Mouse (Mus musculus): ENCODE data around the gene Sfxn3. TPM values are rescaled to one million over a fixed set of nuclear protein-coding genes. Genes with fewer than 3 reads are reported as not detected.

Gene Sfxn3
- 10 to 100 TPM; 70.9 to 72.4 TPM for total RNA-seq (2021)
- long read RNA-seq, experiment 1, transcript Sfxn3-201 (11 exons, 2,867 nt): major isoform, 20 of 34 reads
- long read RNA-seq, experiment 1, partial matches to known transcripts: 10 of 34 reads
- long read RNA-seq, experiment 1, other reads (novel, unspliced or antisense): 4 of 34 reads
- long read RNA-seq, experiment 2, transcript Sfxn3-201 (11 exons, 2,867 nt): major isoform, 19 of 50 reads
- long read RNA-seq, experiment 2, partial matches to known transcripts: 26 of 50 reads
- long read RNA-seq, experiment 2, other reads (novel, unspliced or antisense): 5 of 50 reads

GRCm38 (mm10) chr19:45047417-45047934 is at the start of gene Sfxn3:
TSS of gene Sfxn3 (plus strand) at chr19:45047503.
- peak; percentile 80 to 90 for DNase-seq (ENCODE audit: low spot score in 2 of 2)

- no peak for DNase-seq (ENCODE audit: low spot score in 2 of 2)
Measured at GRCm38 (mm10) chr19:44997786-44998185, 49.5 kb upstream of the Sfxn3 start.

DNA sequence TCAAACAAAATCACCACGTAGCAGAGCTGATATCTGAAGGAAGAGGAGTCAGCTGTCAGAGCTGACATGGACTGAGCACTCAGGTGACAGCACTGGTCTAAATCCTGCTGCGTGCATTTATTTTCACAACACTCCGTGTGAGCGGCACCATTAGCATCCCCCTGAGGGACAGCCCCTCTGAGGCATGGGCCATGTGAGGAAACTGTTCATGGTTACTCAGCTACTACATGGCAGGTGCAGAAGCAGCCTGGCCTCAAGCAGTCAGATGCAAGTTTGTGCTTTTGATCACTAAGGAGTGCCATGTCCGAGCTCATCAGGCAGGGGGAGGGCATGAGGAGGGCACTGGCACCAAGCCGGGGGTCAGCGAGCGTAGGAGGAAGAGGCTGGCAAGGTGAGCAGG is 47.7 kb upstream of the Sfxn3 start:
- DNase-seq (ENCODE audit: low spot score in 2 of 2): no peak

DNA sequence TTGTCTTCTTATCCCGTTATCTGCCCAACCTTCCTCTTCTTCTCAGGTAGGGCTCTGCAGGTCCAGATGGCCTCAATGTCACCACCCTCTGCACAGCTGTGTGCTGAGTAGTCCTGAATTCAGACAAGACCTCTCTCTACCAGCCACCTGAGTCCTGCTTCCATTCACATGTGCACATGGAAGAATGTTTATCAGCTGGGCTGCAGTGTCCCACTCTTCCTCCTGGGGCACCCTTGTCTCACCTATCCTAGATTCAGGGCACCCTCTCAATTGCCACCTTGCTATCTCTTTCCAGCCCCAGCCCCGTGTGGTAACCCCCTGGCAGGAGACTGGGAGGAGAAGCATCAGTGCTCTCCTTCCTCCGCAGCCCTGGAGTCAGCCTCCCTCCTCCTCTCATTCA is 45.0 kb upstream of the Sfxn3 start:
- no peak for DNase-seq (ENCODE audit: low spot score in 2 of 2)

GRCm38 (mm10) chr19:45003740-45004516 is 43.4 kb upstream of the Sfxn3 start:
- no peak for DNase-seq (ENCODE audit: low spot score in 2 of 2)

DNA sequence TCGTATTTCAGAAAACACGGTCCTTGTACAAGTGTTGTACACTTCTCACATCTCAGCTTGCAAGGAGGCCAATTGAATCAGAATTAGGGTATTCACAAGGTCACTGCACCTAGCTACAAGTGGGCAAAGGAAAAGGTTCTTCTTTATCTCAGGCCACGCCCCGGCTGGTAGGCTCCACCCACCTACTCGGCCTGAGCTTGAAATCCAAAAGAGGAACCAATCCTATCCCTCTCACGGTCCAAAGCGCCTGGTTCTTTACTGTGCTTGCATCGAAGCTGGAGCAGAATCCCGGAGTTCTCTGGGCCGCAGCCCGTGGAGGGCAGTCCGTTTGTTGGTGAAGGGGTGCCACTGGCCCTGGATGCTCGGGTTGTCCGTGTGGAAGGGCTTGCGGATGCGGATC is 41.9 kb upstream of the Sfxn3 start, which contains the start of gene Twnk:
TSS of gene Twnk (plus strand) at position 220 of the 400 bp plus-strand sequence.
- no peak for DNase-seq (ENCODE audit: low spot score in 2 of 2)

DNA sequence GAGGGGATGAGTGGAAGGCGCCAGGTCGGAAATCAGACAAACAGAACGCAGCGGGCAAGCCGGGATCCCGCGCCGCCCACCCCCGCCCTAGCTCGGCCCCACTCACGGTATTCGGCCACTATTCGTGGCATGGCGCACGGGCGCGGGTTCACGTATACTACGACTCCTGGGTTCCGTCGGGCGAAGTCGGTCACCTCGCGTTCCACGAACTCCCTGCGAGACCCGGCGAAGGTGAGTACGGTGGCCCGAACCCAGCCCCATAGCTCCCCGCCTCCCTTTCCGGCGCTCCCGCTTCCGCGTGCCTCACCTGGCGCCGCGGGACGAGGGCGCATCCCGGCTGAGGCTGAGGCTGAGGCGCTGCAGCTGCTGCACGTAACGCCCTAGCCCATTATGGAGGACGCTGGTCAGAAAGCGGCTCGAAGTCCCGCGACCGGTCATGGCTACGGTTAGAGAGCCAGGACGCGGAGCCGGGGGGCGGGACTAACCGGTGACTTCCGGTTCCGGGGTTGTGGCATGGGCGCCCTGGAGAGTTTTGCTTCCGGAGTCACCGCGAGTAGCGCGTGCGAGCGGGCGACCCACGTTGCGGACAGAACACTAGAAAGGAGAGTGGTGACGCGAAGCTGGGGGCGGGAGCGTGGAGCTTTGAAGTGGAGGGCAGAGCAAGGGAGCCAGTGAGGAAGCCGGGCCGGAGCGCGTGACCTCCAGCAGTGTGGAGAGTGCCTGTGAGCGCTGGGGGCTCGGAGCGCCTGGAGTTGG is 41.2 kb upstream of the Sfxn3 start, which contains the start of gene Mrpl43:
TSS of gene Mrpl43 (minus strand) at position 486 of the 756 bp plus-strand sequence.
- peak; percentile 94 to 96 for DNase-seq (ENCODE audit: low spot score in 2 of 2)

GRCm38 (mm10) chr19:45007021-45007420 is 40.3 kb upstream of the Sfxn3 start:
- no peak for DNase-seq (ENCODE audit: low spot score in 2 of 2)

DNA sequence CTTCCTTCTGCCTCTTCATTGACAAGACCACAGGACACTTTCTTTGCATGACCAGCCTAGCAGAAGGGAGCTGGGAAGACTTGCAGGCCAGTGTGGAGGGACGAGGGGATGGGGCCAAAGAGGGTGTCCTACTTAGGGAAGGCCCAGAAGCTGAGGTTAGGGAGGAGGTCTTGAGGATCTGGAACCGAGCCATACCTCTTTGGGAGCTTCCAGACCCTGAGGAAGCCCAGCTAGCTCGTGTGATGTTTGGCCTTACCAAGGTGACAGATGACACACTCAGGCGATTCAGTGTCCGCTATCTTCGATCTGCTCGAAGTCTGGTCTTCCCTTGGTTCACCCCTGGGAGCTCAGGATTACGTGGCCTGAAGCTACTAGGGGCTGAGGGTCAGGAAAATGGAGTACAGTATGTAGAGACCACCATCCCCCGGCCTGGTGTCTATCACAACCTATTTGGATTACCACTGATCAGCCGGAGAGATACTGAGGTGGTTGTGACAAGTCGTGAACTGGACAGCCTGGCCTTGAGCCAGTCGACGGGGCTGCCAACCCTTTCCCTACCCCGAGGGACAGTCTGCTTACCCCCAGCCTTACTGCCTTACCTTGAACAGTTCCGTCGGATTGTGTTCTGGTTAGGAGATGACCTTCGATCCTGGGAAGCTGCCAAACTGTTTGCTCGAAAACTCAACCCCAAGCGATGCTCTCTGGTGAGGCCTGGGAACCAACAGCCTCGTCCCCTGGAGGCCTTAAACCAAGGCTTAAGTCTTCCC is 39.7 kb upstream of the Sfxn3 start:
- no peak for DNase-seq (ENCODE audit: low spot score in 2 of 2)

GRCm38 (mm10) chr19:45010646-45011045 is 36.7 kb upstream of the Sfxn3 start:
- no peak for DNase-seq (ENCODE audit: low spot score in 2 of 2)

DNA sequence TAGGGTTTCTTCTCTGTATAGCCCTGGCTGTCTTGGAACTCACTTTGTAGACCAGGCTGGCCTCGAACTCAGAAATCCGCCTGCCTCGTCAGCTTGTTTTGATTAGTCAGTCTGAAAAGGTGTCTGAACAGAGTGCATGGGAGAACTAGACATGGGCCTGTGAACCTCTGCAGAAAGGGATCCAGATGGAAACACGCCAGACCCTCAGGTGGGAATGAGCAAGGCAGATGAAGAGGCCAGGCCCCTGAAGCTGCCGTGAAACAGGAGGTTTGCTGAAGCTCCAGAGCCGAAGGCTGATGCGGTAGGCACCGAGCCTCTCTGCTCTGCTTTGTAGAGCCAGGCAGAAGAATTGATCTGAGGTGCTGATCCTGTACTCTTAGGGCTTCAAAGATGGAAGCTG is 35.1 kb upstream of the Sfxn3 start:
- DNase-seq (ENCODE audit: low spot score in 2 of 2): no peak

DNA sequence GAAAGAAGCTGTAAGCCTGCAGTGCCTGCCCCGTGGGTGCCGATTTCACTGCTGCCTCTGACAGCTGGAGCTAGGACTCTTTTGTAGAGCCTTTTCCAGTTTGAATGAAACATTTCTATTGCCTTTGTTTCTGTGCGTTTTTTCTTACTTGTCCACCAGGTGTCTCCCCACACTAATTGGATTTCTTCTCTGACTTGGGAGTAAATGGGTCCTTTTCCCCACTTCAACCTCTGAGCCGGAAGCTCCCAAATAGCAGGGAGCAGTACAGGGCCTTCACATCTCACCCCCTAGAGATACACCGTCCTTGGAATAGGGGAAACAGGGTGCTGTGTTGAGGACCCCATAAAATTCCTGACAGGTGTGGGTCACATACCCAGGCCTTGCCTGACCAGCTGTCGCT is 34.7 kb upstream of the Sfxn3 start:
- no peak for DNase-seq (ENCODE audit: low spot score in 2 of 2)

GRCm38 (mm10) chr19:45013581-45014225 is 33.6 kb upstream of the Sfxn3 start:
- DNase-seq (ENCODE audit: low spot score in 2 of 2): no peak

- DNase-seq (ENCODE audit: low spot score in 2 of 2): no peak
Measured at GRCm38 (mm10) chr19:45014335-45014971, 32.9 kb upstream of the Sfxn3 start, which contains the start of gene Lzts2. TSS of gene Lzts2 (plus strand) at chr19:45014414.

GRCm38 (mm10) chr19:45014981-45015402 is 32.3 kb upstream of the Sfxn3 start:
- DNase-seq (ENCODE audit: low spot score in 2 of 2): no peak

DNA sequence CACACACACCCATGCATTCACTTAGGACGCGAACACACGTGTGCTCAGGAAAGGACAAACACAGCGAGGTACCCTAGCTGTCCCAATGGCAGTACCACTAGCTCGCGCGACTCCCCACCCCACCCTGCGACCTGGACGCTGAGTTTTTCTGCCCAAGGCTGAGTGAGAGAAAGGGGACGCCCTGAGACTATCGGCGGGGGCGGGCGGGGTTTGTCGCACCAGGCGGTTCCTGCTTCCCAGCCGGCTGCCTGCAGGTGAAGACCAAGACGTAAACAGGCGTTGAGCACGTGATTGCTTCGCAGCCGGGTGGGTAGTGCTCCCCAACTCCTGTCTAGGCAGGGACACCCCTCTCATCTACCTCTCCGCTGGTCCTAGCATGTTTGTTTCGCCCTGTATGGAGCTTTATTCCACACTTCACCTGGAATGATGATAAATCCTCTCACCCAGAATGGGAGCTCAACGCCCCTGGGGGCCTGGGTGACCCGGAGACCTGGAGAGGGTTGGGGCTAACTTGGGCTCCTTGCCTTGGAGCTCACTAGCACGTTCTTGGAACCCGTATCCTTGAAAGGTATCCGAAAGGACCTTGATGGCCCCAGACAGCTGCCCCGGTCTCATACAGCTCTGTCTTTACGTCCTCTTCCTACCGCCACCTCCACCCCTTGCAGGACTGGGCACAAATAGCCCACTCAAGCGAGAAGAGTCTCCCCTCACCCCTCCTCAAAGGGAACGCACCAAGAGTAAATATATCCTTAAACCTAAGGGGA is 31.6 kb upstream of the Sfxn3 start:
- no peak for DNase-seq (ENCODE audit: low spot score in 2 of 2)

GRCm38 (mm10) chr19:45016341-45017215 is 30.7 kb upstream of the Sfxn3 start:
- DNase-seq (ENCODE audit: low spot score in 2 of 2): peak in 1 of 2 experiments; percentile 65
